Mouse (Mus musculus): ENCODE measurements around the gene Cdc27. TPM values are rescaled to one million over a fixed set of nuclear protein-coding genes. Genes with fewer than 3 reads are reported as not detected.
"Not testable (repeated sequence)": the region's sequence is repeated elsewhere in the genome, so short reads cannot be mapped to it uniquely, and the experiment has no call there.

The Cdc27 gene
- polyA plus RNA-seq, 1 experiment from 2014 or later: 38.2 TPM

GRCm38 (mm10) chr11:104543337-104543736 lies 7.1 kb downstream of the Cdc27 start:
- H3K4me1 ChIP-seq; H3K9ac ChIP-seq; ATAC-seq (replicated peaks; ENCODE audit: low FRiP score); H3K4me2 ChIP-seq; H3K9me3 ChIP-seq (replicated peaks); H3K27me3 ChIP-seq; H3K27ac ChIP-seq; H3K4me3 ChIP-seq (replicated peaks): not testable (repeated sequence)
- 98% methylated on average over 2 of the region's 2 CpGs for WGBS
- peaks cover 11% of the 10 kb centered on the region for H3K36me3 ChIP-seq

GRCm38 (mm10) chr11:104539811-104540210 lies 10.6 kb downstream of the Cdc27 start:
- Histone ChIP-seq H3K4me3 (replicated peaks) (no peak overlapping the region), H3K4me2 (no peak overlapping the region), H3K27me3 (no peaks in the 10 kb centered on the region), H3K36me3 (peaks cover 26% of the 10 kb centered on the region), H3K27ac (no peak overlapping the region), H3K9me3 (replicated peaks) (no peaks in the 10 kb centered on the region), H3K4me1 (no peaks in the 10 kb centered on the region), H3K9ac (no peak overlapping the region)
- ATAC-seq (replicated peaks; ENCODE audit: low FRiP score): no peak
- 93% methylated on average over 5 of the region's 5 CpGs for WGBS

DNA sequence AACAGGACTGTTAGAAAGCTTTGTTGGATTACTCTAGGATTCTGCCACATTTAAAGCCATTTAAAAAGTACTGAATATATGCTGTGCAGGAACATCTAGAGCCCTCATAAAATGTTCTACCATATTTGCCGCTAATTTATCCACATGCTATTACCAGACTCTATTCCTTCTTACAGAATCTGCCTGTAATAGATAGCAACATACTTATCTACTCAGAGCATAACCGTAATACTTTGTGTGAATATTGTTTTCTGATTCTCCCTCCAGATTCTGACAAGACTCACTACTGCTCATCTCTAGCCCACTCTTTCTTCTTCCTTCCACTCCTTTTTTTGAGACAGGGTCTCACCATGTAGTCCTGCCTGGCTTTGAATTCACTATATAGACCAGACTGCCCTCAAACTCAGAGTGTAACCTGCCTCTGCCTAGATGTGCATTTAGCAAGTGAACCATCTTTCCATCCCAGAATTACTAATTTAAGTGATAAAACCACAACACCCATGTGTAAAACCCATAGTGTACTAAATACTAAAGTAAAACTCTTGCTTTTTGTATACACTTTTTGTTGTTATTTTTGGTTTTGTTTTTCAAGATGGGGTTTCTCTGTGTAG lies 12.4 kb downstream of the Cdc27 start:
- no peaks in the 10 kb centered on the region for H3K27me3 ChIP-seq
- H3K4me1 ChIP-seq: no peaks in the 10 kb centered on the region
- H3K4me2 ChIP-seq: no peak overlapping the region
- H3K27ac ChIP-seq: no peak overlapping the region
- H3K4me3 ChIP-seq (replicated peaks): no peak overlapping the region
- no peaks in the 10 kb centered on the region for H3K9me3 ChIP-seq (replicated peaks)
- peaks cover 43% of the 10 kb centered on the region for H3K36me3 ChIP-seq
- 96% methylated on average over 2 of the region's 2 CpGs for WGBS
- H3K9ac ChIP-seq: no peak overlapping the region
- no peak for ATAC-seq (replicated peaks; ENCODE audit: low FRiP score)

- H3K9ac ChIP-seq: no peak overlapping the region
- no peak overlapping the region for H3K4me2 ChIP-seq
- no peak for ATAC-seq (replicated peaks; ENCODE audit: low FRiP score)
- H3K36me3 ChIP-seq: peaks cover 55% of the 10 kb centered on the region
- H3K9me3 ChIP-seq (replicated peaks): no peaks in the 10 kb centered on the region
- 76% methylated on average over 2 of the region's 2 CpGs for WGBS
- no peak overlapping the region for H3K27ac ChIP-seq
- no peaks in the 10 kb centered on the region for H3K4me1 ChIP-seq
- H3K4me3 ChIP-seq (replicated peaks): no peak overlapping the region
- H3K27me3 ChIP-seq: no peaks in the 10 kb centered on the region
Observed at GRCm38 (mm10) chr11:104536843-104537242, 13.6 kb downstream of the Cdc27 start.

DNA sequence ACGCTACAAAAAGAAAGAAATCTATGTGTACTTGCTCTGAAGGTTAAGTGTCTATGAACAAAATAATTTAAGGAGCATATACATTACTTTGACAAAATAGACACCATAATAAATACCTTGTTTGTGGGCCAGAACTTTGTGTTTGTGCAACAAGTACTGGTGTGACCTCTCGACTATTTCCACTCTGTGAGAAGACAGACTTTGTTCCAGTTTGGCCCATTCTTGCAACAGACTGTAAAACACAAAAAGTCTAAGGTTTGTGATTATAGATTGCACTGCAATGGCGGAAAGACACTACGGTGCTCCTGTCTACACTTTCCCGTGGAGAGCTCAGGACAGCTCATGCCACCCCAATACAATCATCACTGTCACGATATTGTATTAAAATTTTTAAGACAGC lies 24.5 kb downstream of the Cdc27 start:
- Histone ChIP-seq H3K4me1 (no peaks in the 10 kb centered on the region), H3K36me3 (peaks cover 88% of the 10 kb centered on the region), H3K4me3 (replicated peaks) (no peak overlapping the region), H3K9me3 (replicated peaks) (no peaks in the 10 kb centered on the region), H3K27ac (no peak overlapping the region), H3K4me2 (no peak overlapping the region), H3K27me3 (no peaks in the 10 kb centered on the region), H3K9ac (no peak overlapping the region)
- 92% methylated on average over 6 of the region's 6 CpGs for WGBS
- no peak for ATAC-seq (replicated peaks; ENCODE audit: low FRiP score)

DNA sequence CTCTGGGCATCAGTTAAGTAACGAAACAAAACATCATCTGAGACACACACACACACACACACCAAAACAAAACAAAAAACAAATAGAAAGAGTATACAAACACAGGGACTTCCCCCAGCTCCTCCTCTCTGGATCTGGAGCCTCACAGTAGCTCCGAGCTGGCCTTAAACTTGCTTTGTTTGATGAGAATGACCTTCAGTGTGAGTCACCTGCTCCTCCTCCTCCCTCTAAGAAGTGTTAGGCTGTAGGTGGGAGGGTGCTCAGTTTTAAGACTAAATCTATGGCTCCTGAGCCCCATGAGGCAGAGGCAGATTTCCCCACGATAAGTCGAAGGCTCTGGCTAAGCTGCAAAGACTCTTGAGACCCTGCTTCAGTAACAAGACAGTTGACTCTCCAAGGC lies 38.0 kb downstream of the Cdc27 start:
- no peak overlapping the region for H3K4me3 ChIP-seq (replicated peaks)
- no peaks in the 10 kb centered on the region for H3K4me1 ChIP-seq
- H3K9me3 ChIP-seq (replicated peaks): no peaks in the 10 kb centered on the region
- peaks cover 91% of the 10 kb centered on the region for H3K36me3 ChIP-seq
- H3K27ac ChIP-seq: no peak overlapping the region
- H3K27me3 ChIP-seq: no peaks in the 10 kb centered on the region
- no peak overlapping the region for H3K4me2 ChIP-seq
- WGBS: 88% methylated on average over 4 of the region's 4 CpGs
- ATAC-seq (replicated peaks; ENCODE audit: low FRiP score): no peak
- H3K9ac ChIP-seq: no peak overlapping the region

DNA sequence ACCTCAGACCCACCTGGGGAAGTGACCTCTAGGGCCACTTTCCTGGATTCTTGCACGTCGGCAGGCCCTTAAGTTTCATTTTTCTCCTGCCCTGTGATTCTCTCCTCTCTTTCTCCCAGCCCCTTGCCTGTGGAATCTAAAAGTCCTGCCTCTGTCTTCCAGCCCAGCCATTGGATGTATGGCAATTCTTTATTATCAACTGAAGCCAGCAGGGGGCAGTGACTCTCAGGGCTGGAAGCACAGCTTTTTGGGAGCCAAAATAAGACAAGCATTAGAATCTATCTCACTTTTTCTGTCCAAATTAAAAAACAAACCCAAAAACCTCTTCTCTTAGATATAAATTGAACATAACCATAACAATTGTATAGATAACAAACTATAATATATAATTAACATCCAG lies 39.8 kb downstream of the Cdc27 start:
- H3K27me3 ChIP-seq: no peaks in the 10 kb centered on the region
- H3K4me3 ChIP-seq (replicated peaks): no peak overlapping the region
- no peak for ATAC-seq (replicated peaks; ENCODE audit: low FRiP score)
- H3K4me1 ChIP-seq: no peaks in the 10 kb centered on the region
- H3K4me2 ChIP-seq: no peak overlapping the region
- H3K27ac ChIP-seq: no peak overlapping the region
- H3K36me3 ChIP-seq: peaks cover 91% of the 10 kb centered on the region
- no peaks in the 10 kb centered on the region for H3K9me3 ChIP-seq (replicated peaks)
- no peak overlapping the region for H3K9ac ChIP-seq
- 81% methylated on average over 2 of the region's 2 CpGs for WGBS

DNA sequence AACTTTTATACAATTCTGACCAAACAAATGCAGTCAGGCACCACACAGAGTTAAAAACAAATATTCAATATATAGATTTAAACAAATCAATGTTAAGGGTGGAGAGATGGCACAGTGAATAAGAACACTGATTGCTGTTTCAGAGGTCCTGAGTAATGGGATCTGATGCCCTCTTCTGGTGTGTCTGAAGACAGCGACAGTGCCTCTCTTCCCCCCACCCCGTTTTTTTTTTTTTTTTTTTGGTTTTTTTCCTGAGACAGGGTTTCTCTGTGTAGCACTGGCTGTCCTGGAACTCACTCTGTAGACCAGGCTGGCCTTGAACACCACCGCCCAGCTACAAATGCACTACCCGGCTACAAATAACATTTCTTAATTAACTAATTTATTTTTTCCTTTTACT lies 42.0 kb downstream of the Cdc27 start:
- no peak overlapping the region for H3K27ac ChIP-seq
- H3K4me1 ChIP-seq: no peaks in the 10 kb centered on the region
- H3K9ac ChIP-seq: no peak overlapping the region
- 83% methylated on average over 4 of the region's 4 CpGs for WGBS
- H3K9me3 ChIP-seq (replicated peaks): no peaks in the 10 kb centered on the region
- peaks cover 87% of the 10 kb centered on the region for H3K36me3 ChIP-seq
- no peaks in the 10 kb centered on the region for H3K27me3 ChIP-seq
- ATAC-seq (replicated peaks; ENCODE audit: low FRiP score): no peak
- no peak overlapping the region for H3K4me3 ChIP-seq (replicated peaks)
- H3K4me2 ChIP-seq: no peak overlapping the region

DNA sequence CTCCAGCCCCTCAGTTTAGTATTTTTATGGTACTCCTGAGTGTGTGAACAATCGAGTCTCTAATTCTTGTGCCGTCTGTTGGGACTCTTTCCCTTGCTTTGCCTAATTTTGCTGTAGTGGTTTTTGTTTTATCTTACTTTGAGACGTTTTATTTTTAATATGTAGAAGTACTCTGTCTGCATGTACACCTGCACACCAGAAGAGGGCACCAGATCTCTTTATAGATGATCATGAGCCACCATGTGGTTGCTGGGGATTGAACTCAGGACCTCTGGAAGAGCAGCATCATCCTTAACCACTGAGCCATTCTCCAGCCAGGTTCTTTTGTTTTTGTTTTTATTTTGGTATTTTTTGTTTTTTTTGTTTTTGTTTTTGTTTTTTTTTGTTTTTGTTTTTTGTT lies 62.1 kb downstream of the Cdc27 start:
- 74% methylated on average over 3 of the region's 3 CpGs for WGBS
- no peak overlapping the region for H3K27ac ChIP-seq
- no peaks in the 10 kb centered on the region for H3K36me3 ChIP-seq
- no peaks in the 10 kb centered on the region for H3K9me3 ChIP-seq (replicated peaks)
- no peak overlapping the region for H3K4me2 ChIP-seq
- no peak overlapping the region for H3K4me3 ChIP-seq (replicated peaks)
- H3K9ac ChIP-seq: no peak overlapping the region
- no peak for ATAC-seq (replicated peaks; ENCODE audit: low FRiP score)
- H3K4me1 ChIP-seq: no peaks in the 10 kb centered on the region
- no peaks in the 10 kb centered on the region for H3K27me3 ChIP-seq

DNA sequence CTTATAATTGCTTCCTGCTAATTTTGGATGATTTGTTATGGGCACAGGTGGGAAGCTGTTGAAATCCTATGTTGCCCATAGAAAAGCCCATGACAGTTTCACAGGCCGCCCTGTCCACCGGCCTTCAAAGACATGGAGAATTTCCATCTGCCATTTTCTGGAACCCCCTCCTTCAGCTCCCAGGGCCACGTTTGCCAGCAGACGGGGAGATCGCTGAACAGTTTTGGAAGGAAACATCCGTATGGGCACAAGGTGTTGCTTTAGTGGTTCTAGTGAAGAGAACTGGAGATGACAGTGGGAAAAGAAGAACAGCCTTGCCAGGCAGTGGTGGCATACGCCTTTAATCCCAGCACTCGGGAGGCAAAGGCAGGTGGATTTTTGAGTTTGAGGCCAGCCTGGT lies 68.4 kb downstream of the Cdc27 start:
- Histone ChIP-seq H3K4me3 (replicated peaks) (no peak overlapping the region), H3K27ac (no peak overlapping the region), H3K4me2 (no peak overlapping the region), H3K36me3 (no peaks in the 10 kb centered on the region), H3K4me1 (no peaks in the 10 kb centered on the region), H3K9me3 (replicated peaks) (no peaks in the 10 kb centered on the region), H3K9ac (no peak overlapping the region), H3K27me3 (no peaks in the 10 kb centered on the region)
- WGBS: 90% methylated on average over 8 of the region's 8 CpGs
- no peak for ATAC-seq (replicated peaks; ENCODE audit: low FRiP score)

GRCm38 (mm10) chr11:104479505-104479904 lies 70.9 kb downstream of the Cdc27 start:
- Histone ChIP-seq H3K4me3 (replicated peaks) (no peak overlapping the region), H3K27ac (no peak overlapping the region), H3K27me3 (no peaks in the 10 kb centered on the region), H3K4me1 (no peaks in the 10 kb centered on the region), H3K36me3 (no peaks in the 10 kb centered on the region), H3K9ac (no peak overlapping the region), H3K9me3 (replicated peaks) (no peaks in the 10 kb centered on the region), H3K4me2 (no peak overlapping the region)
- 63% methylated on average over 4 of the region's 4 CpGs for WGBS
- no peak for ATAC-seq (replicated peaks; ENCODE audit: low FRiP score)

- Histone ChIP-seq H3K4me2 (peak overlapping the region; percentile 75), H3K36me3 (peaks cover 10% of the 10 kb centered on the region), H3K4me3 (replicated peaks) (peak overlapping the region; percentile 97), H3K27me3 (no peaks in the 10 kb centered on the region), H3K9me3 (replicated peaks) (no peaks in the 10 kb centered on the region), H3K27ac (peak overlapping the region; percentile 66; the same call in 1 of the 2 replicates), H3K9ac (peak overlapping the region; percentile 96), H3K4me1 (peaks cover 14% of the 10 kb centered on the region)
- WGBS: under 1% methylated on average over 17 of the region's 19 CpGs
- peak; percentile 100 for ATAC-seq (replicated peaks; ENCODE audit: low FRiP score)
Observed at GRCm38 (mm10) chr11:104469371-104469835, 81.0 kb downstream of the Cdc27 start.

- peak; percentile 81 for ATAC-seq (replicated peaks; ENCODE audit: low FRiP score)
- Histone ChIP-seq H3K4me2 (peak within 1 kb of the TSS; percentile 75), H3K4me3 (replicated peaks) (peak within 1 kb of the TSS; percentile 97), H3K4me1 (peaks cover 16% of the 10 kb centered on the region), H3K36me3 (peaks cover 16% of the 10 kb centered on the region), H3K9me3 (replicated peaks) (no peaks in the 10 kb centered on the region), H3K27ac (peak within 1 kb of the TSS; percentile 66; the same call in 1 of the 2 replicates), H3K27me3 (no peaks in the 10 kb centered on the region), H3K9ac (peak within 1 kb of the TSS; percentile 96)
- 1% methylated on average over 43 of the region's 69 CpGs for WGBS
Observed at GRCm38 (mm10) chr11:104468751-104469268, 81.6 kb downstream of the Cdc27 start, which contains the start of gene Kansl1. Gene Kansl1, minus strand, starts transcription at chr11:104468861.
